Mouse (Mus musculus): ENCODE measurements around the gene Ppp1r15a. TPM values are rescaled to one million over a fixed set of nuclear protein-coding genes. Genes with fewer than 3 reads are reported as not detected.

Gene Ppp1r15a
- total and polyA plus RNA-seq, 2 experiments: 4.3 to 14.9 TPM

DNA sequence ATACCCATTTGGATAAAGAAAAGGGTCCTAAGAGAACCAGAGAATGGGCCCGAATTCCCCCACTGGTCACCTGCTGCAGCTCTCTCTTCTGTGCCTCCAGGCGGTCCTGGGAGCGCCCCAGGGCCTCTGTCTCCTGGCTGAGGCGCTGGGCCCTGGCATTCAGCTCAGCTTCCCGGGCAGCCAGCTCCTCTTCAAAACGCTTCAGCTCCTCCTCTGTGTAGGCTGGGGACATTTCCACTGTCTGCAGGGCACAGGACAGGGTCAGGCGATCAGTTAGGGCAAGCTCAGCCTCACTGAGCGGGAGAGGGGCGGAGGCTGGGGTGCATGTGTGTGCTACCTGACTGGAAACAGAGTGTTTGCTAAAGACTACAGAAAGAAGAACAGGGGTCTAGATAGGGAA is 31.5 kb downstream of the Ppp1r15a start:
- peak; percentile 69 for DNase-seq (ENCODE audit: extremely low read depth, low read depth, low spot score)
- no peak overlapping the region for H3K4me3 ChIP-seq (ENCODE audit: insufficient read depth, low read depth, low read length)
- H3K79me2 ChIP-seq (ENCODE audit: control insufficient read depth, insufficient read depth, low read length): no peaks in the 10 kb centered on the region
- no peak overlapping the region for H3K9ac ChIP-seq (ENCODE audit: low read depth, low read length)
- H3K27me3 ChIP-seq (ENCODE audit: control insufficient read depth, insufficient read depth, low read length): no peaks in the 10 kb centered on the region
- peaks cover 17% of the 10 kb centered on the region; the same call in 1 of the 2 replicates for H3K36me3 ChIP-seq (ENCODE audit: control insufficient read depth, insufficient read depth, low read length)
- 67% methylated on average over 9 of the region's 9 CpGs for WGBS
- no peak for TF ChIP-seq POLR2A (IDR thresholded peaks at IDR 0.05; ENCODE audit: extremely low read depth, insufficient read depth, low read length)
- TF ChIP-seq CTCF (IDR thresholded peaks at IDR 0.05; ENCODE audit: low read depth, low read length): no peak
- H3K27ac ChIP-seq (replicated peaks; ENCODE audit: insufficient read depth, low read depth, low read length): 0 out of 2 replicates have a peak overlapping the region, but pooled peaks have one; percentile 4
- H3K4me1 ChIP-seq (ENCODE audit: control insufficient read depth, insufficient read depth, low read length): peaks cover 24% of the 10 kb centered on the region

GRCm38 (mm10) chr7:45492951-45493350 is 33.1 kb downstream of the Ppp1r15a start:
- TF ChIP-seq POLR2A (IDR thresholded peaks at IDR 0.05; ENCODE audit: extremely low read depth, insufficient read depth, low read length) (no peak), CTCF (IDR thresholded peaks at IDR 0.05; ENCODE audit: low read depth, low read length) (no peak)
- 17% methylated on average over 5 of the region's 5 CpGs for WGBS
- Histone ChIP-seq H3K27ac (replicated peaks; ENCODE audit: insufficient read depth, low read depth, low read length) (peak overlapping the region; percentile 84), H3K4me1 (ENCODE audit: control insufficient read depth, insufficient read depth, low read length) (peaks cover 30% of the 10 kb centered on the region), H3K27me3 (ENCODE audit: control insufficient read depth, insufficient read depth, low read length) (no peaks in the 10 kb centered on the region), H3K79me2 (ENCODE audit: control insufficient read depth, insufficient read depth, low read length) (peaks cover 4% of the 10 kb centered on the region; the same call in 1 of the 2 replicates), H3K9ac (ENCODE audit: low read depth, low read length) (no peak overlapping the region), H3K36me3 (ENCODE audit: control insufficient read depth, insufficient read depth, low read length) (peaks cover 9% of the 10 kb centered on the region; the same call in 1 of the 2 replicates), H3K4me3 (ENCODE audit: insufficient read depth, low read depth, low read length) (no peak overlapping the region)
- peak; percentile 97 for DNase-seq (ENCODE audit: extremely low read depth, low read depth, low spot score)

- peaks cover 6% of the 10 kb centered on the region; the same call in 1 of the 2 replicates for H3K79me2 ChIP-seq (ENCODE audit: control insufficient read depth, insufficient read depth, low read length)
- WGBS: 72% methylated on average over 8 of the region's 8 CpGs
- H3K27ac ChIP-seq (replicated peaks; ENCODE audit: insufficient read depth, low read depth, low read length): peak overlapping the region; percentile 57
- no peak for TF ChIP-seq CTCF (IDR thresholded peaks at IDR 0.05; ENCODE audit: low read depth, low read length)
- no peak for TF ChIP-seq POLR2A (IDR thresholded peaks at IDR 0.05; ENCODE audit: extremely low read depth, insufficient read depth, low read length)
- no peak for DNase-seq (ENCODE audit: extremely low read depth, low read depth, low spot score)
- no peaks in the 10 kb centered on the region for H3K27me3 ChIP-seq (ENCODE audit: control insufficient read depth, insufficient read depth, low read length)
- H3K36me3 ChIP-seq (ENCODE audit: control insufficient read depth, insufficient read depth, low read length): peaks cover 9% of the 10 kb centered on the region; the same call in 1 of the 2 replicates
- peaks cover 32% of the 10 kb centered on the region for H3K4me1 ChIP-seq (ENCODE audit: control insufficient read depth, insufficient read depth, low read length)
- H3K9ac ChIP-seq (ENCODE audit: low read depth, low read length): no peak overlapping the region
- H3K4me3 ChIP-seq (ENCODE audit: insufficient read depth, low read depth, low read length): no peak overlapping the region
These were observed 33.7 kb downstream of the Ppp1r15a start for GRCm38 (mm10) chr7:45492225-45492844.

- Histone ChIP-seq H3K36me3 (ENCODE audit: control insufficient read depth, insufficient read depth, low read length) (peaks cover 9% of the 10 kb centered on the region; the same call in 1 of the 2 replicates), H3K4me3 (ENCODE audit: insufficient read depth, low read depth, low read length) (no peak overlapping the region), H3K4me1 (ENCODE audit: control insufficient read depth, insufficient read depth, low read length) (peaks cover 39% of the 10 kb centered on the region), H3K9ac (ENCODE audit: low read depth, low read length) (peak overlapping the region; percentile 61; the same call in 1 of the 2 replicates), H3K79me2 (ENCODE audit: control insufficient read depth, insufficient read depth, low read length) (peaks cover 9% of the 10 kb centered on the region; the same call in 1 of the 2 replicates), H3K27me3 (ENCODE audit: control insufficient read depth, insufficient read depth, low read length) (no peaks in the 10 kb centered on the region), H3K27ac (replicated peaks; ENCODE audit: insufficient read depth, low read depth, low read length) (peak overlapping the region; percentile 91)
- DNase-seq (ENCODE audit: extremely low read depth, low read depth, low spot score): peak; percentile 95
- TF ChIP-seq CTCF (IDR thresholded peaks at IDR 0.05; ENCODE audit: low read depth, low read length): no peak
- no peak for TF ChIP-seq POLR2A (IDR thresholded peaks at IDR 0.05; ENCODE audit: extremely low read depth, insufficient read depth, low read length)
- 4% methylated on average over 3 of the region's 3 CpGs for WGBS
These were observed 34.8 kb downstream of the Ppp1r15a start for GRCm38 (mm10) chr7:45491264-45491663.

DNA sequence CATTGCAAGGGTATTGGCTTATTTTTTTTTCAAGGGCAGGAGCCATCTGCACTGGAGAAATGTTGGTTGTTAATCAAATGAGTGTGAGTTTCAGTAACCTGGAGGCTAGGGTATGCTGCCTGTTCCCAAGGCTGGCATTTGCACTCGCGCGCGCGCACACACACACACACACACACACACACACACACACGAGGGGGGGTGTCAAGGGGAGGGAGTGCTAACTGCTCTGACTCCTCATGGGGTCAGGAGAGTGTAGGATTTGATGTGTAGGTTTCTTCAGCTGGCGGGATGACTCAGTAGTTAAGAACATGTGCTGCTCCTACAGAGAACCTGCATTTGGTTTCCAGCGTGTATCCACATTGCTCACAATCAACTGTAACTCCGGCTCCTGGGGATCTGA is 35.2 kb downstream of the Ppp1r15a start:
- H3K27ac ChIP-seq (replicated peaks; ENCODE audit: insufficient read depth, low read depth, low read length): peak overlapping the region; percentile 91
- H3K36me3 ChIP-seq (ENCODE audit: control insufficient read depth, insufficient read depth, low read length): peaks cover 13% of the 10 kb centered on the region; the same call in 1 of the 2 replicates
- DNase-seq (ENCODE audit: extremely low read depth, low read depth, low spot score): no peak
- TF ChIP-seq CTCF (IDR thresholded peaks at IDR 0.05; ENCODE audit: low read depth, low read length) (no peak), POLR2A (IDR thresholded peaks at IDR 0.05; ENCODE audit: extremely low read depth, insufficient read depth, low read length) (no peak)
- H3K4me1 ChIP-seq (ENCODE audit: control insufficient read depth, insufficient read depth, low read length): peaks cover 41% of the 10 kb centered on the region
- WGBS: 27% methylated on average over 9 of the region's 9 CpGs
- H3K4me3 ChIP-seq (ENCODE audit: insufficient read depth, low read depth, low read length): no peak overlapping the region
- H3K9ac ChIP-seq (ENCODE audit: low read depth, low read length): peak overlapping the region; percentile 61
- peaks cover 9% of the 10 kb centered on the region; the same call in 1 of the 2 replicates for H3K79me2 ChIP-seq (ENCODE audit: control insufficient read depth, insufficient read depth, low read length)
- H3K27me3 ChIP-seq (ENCODE audit: control insufficient read depth, insufficient read depth, low read length): no peaks in the 10 kb centered on the region

- DNase-seq (ENCODE audit: extremely low read depth, low read depth, low spot score): no peak
- TF ChIP-seq POLR2A (IDR thresholded peaks at IDR 0.05; ENCODE audit: extremely low read depth, insufficient read depth, low read length): no peak
- TF ChIP-seq CTCF (IDR thresholded peaks at IDR 0.05; ENCODE audit: low read depth, low read length): no peak
- H3K79me2 ChIP-seq (ENCODE audit: control insufficient read depth, insufficient read depth, low read length): peaks cover 9% of the 10 kb centered on the region; the same call in 1 of the 2 replicates
- peak overlapping the region; percentile 91 for H3K27ac ChIP-seq (replicated peaks; ENCODE audit: insufficient read depth, low read depth, low read length)
- H3K4me3 ChIP-seq (ENCODE audit: insufficient read depth, low read depth, low read length): no peak overlapping the region
- H3K27me3 ChIP-seq (ENCODE audit: control insufficient read depth, insufficient read depth, low read length): no peaks in the 10 kb centered on the region
- peaks cover 44% of the 10 kb centered on the region for H3K4me1 ChIP-seq (ENCODE audit: control insufficient read depth, insufficient read depth, low read length)
- 84% methylated on average over 7 of the region's 7 CpGs for WGBS
- peaks cover 11% of the 10 kb centered on the region; the same call in 1 of the 2 replicates for H3K36me3 ChIP-seq (ENCODE audit: control insufficient read depth, insufficient read depth, low read length)
- H3K9ac ChIP-seq (ENCODE audit: low read depth, low read length): no peak overlapping the region
These were observed 36.5 kb downstream of the Ppp1r15a start for GRCm38 (mm10) chr7:45489578-45489977.

All from liver, adult 2 months (tissue).